Mouse (Mus musculus) retina, postnatal 1 day (tissue): ENCODE measurements around the gene Ankrd1.

Experiments
- DNase-seq: peaks from one replicate; pipeline ENCODE4 v3.0.0-alpha.2; 2012

The Ankrd1 gene

DNA sequence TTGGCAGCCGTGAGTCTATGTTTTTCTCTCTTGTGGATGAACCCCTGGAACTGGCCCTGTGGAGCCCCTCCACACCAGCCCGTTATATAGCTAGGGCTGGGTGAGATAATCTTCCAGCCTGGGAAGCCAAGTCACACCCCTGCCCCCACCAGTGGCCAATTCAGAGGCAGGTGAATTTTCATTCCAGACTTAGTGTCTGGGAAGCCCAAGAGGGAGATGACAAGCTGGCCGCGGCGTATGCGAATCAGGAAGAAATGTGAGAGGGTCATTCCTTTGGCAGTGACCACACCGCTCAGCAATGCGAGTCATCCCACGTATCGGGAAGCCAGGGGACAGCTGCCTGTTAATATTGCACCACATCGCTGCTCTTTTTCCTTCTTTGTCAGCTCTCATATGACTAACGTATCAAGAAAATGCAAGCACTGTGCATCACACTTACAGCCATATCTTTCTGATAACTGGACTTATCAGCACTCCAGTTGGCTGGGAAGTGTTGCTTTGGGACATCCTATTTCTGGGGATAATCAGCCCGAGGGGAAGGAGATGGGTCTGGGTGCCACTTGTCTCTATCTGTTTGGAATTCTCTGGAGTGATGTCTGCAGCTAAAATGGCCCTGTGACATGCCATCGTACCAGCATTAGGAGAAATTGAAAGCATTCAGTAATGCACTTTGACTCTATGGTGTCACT lies at the start of gene Ankrd1:
TSS of gene Ankrd1 (minus strand) at position 317 of the 689 bp plus-strand sequence.
- DNase-seq = no peak

GRCm38 (mm10) chr19:36169101-36169500 lies 49.2 kb upstream of the Ankrd1 start:
- DNase-seq = no peak

DNA sequence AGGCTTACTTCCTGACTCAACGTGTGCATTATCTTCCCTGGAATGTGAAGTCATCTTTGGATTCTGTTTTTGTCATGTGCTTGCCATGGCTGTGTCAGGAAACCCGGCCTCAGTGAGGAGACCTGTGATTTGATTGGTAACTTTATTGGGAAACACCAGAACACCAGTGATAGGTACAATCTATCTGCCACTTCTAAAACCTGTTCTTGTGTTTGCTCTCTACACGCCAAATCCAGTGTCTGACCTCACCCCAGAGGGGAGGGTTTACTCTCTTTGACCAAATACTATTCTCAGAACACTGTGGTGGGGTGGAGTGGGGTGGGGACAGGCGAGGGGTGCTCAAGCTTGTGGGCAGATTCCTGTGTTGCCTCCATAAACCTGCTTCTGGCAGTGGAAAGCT lies 48.2 kb upstream of the Ankrd1 start:
- DNase-seq = no peak

DNA sequence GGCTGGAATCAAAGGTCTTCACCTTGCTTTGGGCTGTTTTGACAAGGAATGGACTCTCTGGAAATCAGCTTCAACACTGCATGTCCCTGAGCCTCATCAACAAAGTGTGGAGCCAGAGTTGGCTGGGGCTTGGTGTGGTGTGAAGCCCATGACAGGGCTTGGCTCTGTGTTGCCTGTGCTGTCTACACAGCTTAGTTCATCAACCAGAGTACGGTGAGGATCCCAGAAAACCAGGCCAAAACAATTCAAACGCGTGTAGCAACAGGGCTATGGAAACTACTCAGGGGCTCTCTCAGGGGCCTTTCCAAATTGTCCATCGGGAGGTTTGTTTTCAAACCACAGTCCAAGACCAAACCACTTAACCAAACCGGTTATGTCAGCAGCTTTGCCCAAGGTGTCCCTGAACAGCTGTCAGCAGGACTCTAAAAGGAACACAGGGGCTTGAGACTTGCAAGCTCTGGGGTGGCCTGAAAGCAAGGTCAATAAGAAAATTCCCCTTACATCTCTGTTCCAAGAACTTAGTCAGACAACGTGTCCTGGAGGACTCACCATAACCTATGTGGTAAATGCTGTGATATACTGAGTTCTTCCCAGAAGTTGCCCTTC lies 47.5 kb upstream of the Ankrd1 start:
- no peak for DNase-seq

- DNase-seq = no peak
Measured at GRCm38 (mm10) chr19:36166401-36167160, 46.7 kb upstream of the Ankrd1 start.

- no peak for DNase-seq
Measured at GRCm38 (mm10) chr19:36165351-36165750, 45.5 kb upstream of the Ankrd1 start.

GRCm38 (mm10) chr19:36150241-36151007 lies 30.5 kb upstream of the Ankrd1 start:
- DNase-seq = peak; percentile 42

DNA sequence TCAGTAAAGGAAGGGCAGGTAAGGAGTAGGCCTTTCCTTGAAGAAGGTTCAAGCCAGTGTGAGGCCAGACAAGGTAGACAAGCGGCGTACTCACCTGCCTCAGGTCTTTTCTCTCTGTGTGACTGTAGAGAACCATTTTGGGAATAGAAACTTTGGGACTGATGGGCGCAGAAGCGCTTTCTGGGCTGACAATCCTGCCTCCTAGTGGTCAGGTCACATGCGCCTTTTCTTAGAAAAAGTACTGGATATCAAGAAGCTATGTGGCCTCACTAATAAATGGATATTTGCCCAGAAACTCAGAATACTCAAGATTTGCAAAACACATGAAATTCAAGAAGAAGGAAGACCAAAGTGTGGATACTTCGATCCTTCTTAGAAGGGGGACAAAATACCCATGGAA lies 28.7 kb upstream of the Ankrd1 start:
- DNase-seq = no peak

GRCm38 (mm10) chr19:36143571-36143970 lies 23.7 kb upstream of the Ankrd1 start:
- DNase-seq = no peak

GRCm38 (mm10) chr19:36133731-36134130 lies 13.8 kb upstream of the Ankrd1 start:
- no peak for DNase-seq

DNA sequence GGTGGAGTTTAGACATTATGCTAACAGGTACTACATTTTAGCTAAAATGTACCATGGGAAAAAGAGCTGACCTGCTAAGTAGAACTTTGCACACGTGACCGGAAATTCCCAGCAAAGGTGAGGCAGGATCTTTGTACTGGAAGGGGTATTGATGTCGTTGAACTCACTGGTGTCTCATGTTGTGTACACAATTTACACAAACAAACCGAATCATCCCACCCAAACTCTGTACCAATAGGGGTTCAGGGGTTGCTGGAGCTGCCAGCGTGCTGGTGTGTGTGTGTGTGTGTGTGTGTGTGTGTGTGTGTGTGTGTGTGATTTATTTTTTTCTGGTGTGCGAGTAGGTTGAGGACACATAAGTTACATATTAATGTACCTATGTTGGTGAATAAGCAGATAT lies 13.2 kb upstream of the Ankrd1 start:
- DNase-seq = no peak

GRCm38 (mm10) chr19:36131990-36132389 lies 12.1 kb upstream of the Ankrd1 start:
- no peak for DNase-seq

- no peak for DNase-seq
Measured at GRCm38 (mm10) chr19:36130181-36130580, 10.3 kb upstream of the Ankrd1 start.

GRCm38 (mm10) chr19:36129643-36130042 lies 9.7 kb upstream of the Ankrd1 start:
- DNase-seq = no peak

- DNase-seq = no peak
Measured at GRCm38 (mm10) chr19:36129213-36129612, 9.3 kb upstream of the Ankrd1 start.

- DNase-seq = no peak
Measured at GRCm38 (mm10) chr19:36128440-36128839, 8.5 kb upstream of the Ankrd1 start.

- no peak for DNase-seq
Measured at GRCm38 (mm10) chr19:36124203-36124602, 4.3 kb upstream of the Ankrd1 start.

DNA sequence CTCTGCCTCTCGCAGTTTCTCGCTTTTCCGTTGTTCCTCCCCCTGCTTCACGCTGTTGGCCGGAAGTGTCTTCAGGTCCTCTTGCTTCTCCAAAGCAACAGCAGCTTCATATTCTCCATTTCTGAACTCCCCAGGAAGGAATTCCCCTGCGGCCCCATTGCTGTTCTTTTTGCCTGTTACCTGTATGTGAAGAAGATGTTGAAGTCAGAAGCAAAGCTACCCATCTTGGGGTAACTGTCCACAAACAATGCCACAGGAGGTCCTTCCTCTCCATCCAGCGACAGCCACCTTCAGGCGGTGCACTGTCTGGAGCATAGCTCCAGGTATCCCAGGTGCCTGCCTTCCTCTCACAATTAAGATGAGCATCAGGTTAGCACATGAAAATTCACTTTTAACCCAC lies 680 bp downstream of the Ankrd1 start:
- DNase-seq = no peak

- DNase-seq = no peak
Measured at GRCm38 (mm10) chr19:36116185-36116584, 3.7 kb downstream of the Ankrd1 start.

- DNase-seq = no peak
Measured at GRCm38 (mm10) chr19:36112007-36112406, 7.9 kb downstream of the Ankrd1 start.

DNA sequence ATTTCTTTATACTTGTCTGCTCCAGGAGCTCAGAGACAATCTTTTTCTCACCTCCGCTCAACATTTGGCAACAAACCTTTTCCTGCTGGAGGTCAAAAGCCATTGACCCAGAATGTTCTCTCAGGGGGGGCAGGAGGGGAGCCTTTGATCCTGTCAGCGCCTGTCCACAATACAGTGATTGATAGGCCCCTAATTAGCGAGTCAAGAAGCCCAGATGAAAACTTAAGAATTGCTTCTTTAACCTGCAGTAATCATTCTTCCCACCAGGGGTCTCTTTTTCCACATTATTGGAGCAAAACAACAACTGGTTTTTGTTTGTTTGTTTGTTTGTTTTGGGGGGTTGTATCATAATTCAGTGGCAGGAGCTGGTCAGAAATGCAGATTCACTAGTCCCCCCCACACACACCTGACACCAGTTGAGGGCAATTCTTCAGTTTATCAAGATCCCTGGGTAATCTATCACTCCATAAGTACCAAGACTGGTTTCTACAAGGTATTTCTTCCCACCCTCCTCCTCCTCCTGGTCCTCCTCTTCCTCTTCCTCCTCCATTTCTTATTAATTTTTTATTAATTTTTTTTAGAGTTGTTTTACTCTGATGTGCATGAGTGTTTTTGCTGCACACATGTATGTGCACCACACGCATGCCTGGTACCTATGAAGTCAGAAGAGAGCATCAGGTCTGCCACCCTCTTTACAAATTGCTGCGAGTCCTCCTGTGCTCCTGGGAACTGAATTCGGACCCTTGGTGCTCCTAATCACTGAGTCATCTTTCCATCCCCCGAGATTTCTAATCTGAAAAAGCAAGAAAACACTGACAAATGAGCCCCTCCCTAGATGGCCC lies 8.6 kb downstream of the Ankrd1 start:
- peak; percentile 74 for DNase-seq

DNA sequence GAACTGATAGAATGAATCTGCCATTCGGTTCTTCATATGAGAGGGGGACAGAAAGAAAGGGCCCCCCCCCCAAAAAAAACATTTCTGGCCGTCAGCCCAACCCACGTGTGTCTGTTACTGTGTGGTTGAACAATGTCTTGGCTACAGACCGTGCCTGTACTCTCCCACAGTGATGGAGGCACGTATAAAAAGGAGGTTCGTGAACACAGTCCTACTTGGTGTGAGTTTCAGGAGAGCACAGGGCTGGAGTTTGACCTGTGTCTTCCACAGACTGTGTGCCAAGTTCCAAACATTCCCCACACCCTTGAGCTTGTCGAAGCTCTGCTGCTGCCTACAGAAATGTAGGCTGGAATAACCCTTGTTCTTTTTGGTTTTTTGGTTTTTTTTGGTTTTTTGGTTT lies 9.4 kb downstream of the Ankrd1 start:
- DNase-seq = no peak
